Mouse (Mus musculus): Measurements from ENCODE around the gene Vmn1r4. TPM values are rescaled to one million over a fixed set of nuclear protein-coding genes. Genes with fewer than 3 reads are reported as not detected.
A peak's percentile ranks its signal among the peaks of the same experiment; 100 is the strongest.

Gene Vmn1r4
- polyA plus RNA-seq, 1 experiment from 2014 or later = 0.10 TPM

DNA sequence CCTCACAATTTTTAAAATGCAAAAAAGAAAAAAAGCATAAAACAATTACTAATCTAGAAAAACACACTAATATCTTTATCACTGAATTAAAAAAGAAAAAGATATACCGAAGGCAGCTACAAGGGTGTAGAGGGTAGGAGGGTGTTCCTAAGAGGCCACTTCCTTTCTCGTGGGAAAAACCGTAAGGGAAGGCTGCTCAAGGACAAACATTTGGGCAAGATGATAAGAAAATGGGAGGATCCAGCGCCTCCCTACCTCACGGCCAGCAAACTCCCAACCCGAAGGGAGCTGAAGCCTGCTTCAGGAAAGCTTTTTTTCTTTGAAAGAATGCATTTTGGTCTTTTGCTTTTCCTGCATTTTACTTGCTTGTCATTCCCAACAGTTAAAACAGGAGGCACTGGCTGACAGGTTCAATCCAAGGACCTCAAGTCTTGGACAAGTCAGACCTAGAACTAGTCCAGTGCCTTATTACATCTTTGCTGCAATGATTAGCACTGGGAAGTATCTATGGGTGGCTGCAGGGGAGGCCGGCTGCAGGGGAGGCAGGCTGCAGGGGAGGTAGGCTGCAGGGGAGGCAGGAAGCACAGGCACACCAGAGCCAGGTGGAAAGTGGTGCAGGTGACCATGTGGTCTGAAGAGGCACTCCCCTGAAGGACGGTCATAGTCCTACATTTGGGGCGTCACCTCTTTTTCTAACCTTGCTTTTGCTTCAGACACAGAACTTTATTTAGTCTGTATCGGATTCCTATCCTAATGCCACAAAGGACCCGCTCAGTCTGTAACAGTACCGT, 6.0 kb upstream of the Vmn1r4 start:
- Histone ChIP-seq H3K27me3 (replicated peaks) (no peaks in the 10 kb centered on the region), H3K27ac (ENCODE audit: poor library complexity, severe bottlenecking) (peak overlapping the region; percentile 88), H3K9ac (0 out of 2 replicates have a peak overlapping the region, but pooled peaks have one; percentile 37), H3K4me2 (peak overlapping the region; percentile 55), H3K36me3 (peaks cover 5% of the 10 kb centered on the region; the same call in 1 of the 2 replicates), H3K4me3 (peak overlapping the region; percentile 13; the same call in 1 of the 2 replicates), H3K4me1 (replicated peaks) (peaks cover 50% of the 10 kb centered on the region), H3K9me3 (replicated peaks) (peaks cover 4% of the 10 kb centered on the region; the same call in 1 of the 2 replicates)
- 33% methylated on average over 12 of the region's 12 CpGs for WGBS
- ATAC-seq (ENCODE audit: insufficient number of reproducible peaks, low FRiP score) = peak; percentile 63

DNA sequence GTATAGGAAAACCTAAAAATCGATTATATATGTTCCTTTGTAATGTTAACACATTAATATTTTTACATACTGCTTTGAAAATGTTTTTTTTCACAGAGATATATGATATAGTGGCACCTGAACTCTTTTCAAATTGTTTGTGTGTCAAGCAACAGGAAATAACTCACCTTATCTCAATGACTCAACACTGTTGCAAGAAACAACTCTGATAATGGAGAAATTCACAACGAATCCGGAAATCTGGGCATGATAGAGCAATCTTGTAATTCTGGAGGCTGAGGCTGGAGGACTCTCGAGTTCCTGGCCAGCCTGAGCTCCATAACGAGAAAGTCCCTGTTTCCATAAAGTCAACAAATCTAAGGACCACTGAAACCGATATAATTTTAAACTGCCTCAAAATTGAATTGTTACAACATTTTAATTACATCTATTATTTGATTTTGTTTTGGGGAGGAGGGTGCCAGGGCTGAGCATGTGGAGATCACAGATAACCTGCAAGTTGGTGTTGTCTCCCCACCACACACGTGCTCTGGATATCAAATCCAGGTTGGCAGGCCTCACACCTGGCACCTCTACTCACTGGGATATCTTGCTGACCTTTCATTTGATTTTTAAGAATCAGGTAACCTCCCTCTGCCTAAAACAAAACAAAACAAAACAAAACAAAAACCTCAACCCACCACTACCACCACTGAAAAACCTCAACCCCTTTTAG, 4.3 kb upstream of the Vmn1r4 start:
- Histone ChIP-seq H3K4me3 (0 out of 2 replicates have a peak overlapping the region, but pooled peaks have one; percentile 10), H3K27ac (ENCODE audit: poor library complexity, severe bottlenecking) (peak overlapping the region; percentile 65), H3K36me3 (peaks cover 3% of the 10 kb centered on the region; the same call in 1 of the 2 replicates), H3K4me2 (peak overlapping the region; percentile 53), H3K9ac (no peak overlapping the region), H3K4me1 (replicated peaks) (peaks cover 44% of the 10 kb centered on the region), H3K9me3 (replicated peaks) (peaks cover 2% of the 10 kb centered on the region; the same call in 1 of the 2 replicates), H3K27me3 (replicated peaks) (no peaks in the 10 kb centered on the region)
- 57% methylated on average over 7 of the region's 7 CpGs for WGBS
- no peak for ATAC-seq (ENCODE audit: insufficient number of reproducible peaks, low FRiP score)

DNA sequence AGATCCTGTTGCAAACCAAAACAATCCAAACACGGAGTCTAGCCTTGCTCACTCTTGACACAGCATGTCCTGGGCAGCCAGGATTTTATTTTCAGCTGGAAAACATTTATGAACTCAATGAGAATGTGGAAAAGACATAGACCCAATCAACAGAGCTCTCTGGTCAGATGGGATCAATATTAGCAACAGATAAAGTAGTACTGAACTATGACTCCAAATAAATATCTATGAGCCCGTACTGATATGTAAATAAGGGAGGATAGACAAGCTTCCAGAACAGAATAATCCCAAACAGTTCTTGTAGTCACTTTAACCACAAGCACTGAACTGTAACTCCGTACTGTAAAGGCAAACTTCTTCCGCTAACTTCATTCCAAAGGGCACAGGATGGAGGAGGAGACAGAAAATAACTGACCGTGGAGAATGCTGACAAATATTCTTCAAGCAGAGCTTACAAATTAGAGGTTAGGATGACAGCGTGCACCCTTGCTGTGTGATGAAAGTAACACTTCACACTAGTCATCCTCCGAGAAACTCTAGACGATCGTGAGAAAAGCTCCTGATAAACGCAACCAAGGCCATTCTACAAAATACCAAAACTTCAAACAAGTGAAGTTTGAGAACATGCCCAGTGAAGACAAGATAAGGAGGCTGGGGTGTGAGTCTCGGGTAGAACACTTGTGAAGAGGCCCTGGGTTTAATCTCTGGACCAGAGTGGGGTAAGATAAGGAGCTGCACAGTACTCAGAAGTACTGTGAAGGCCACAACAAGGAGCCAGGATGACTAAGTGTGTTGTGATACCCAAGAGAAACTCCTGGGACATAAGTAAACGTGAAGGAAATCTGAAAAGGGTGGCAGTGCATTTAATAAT, 3.4 kb upstream of the Vmn1r4 start:
- peak; percentile 55; the same call in 1 of the 2 replicates for ATAC-seq (ENCODE audit: insufficient number of reproducible peaks, low FRiP score)
- peak overlapping the region; percentile 53 for H3K4me2 ChIP-seq
- 14% methylated on average over 12 of the region's 12 CpGs for WGBS
- H3K27me3 ChIP-seq (replicated peaks) = no peaks in the 10 kb centered on the region
- peak overlapping the region; percentile 31; the same call in 1 of the 2 replicates for H3K9ac ChIP-seq
- no peaks in the 10 kb centered on the region for H3K9me3 ChIP-seq (replicated peaks)
- H3K4me1 ChIP-seq (replicated peaks) = peaks cover 44% of the 10 kb centered on the region
- no peaks in the 10 kb centered on the region for H3K36me3 ChIP-seq
- peak overlapping the region; percentile 65 for H3K27ac ChIP-seq (ENCODE audit: poor library complexity, severe bottlenecking)
- H3K4me3 ChIP-seq = peak overlapping the region; percentile 20

DNA sequence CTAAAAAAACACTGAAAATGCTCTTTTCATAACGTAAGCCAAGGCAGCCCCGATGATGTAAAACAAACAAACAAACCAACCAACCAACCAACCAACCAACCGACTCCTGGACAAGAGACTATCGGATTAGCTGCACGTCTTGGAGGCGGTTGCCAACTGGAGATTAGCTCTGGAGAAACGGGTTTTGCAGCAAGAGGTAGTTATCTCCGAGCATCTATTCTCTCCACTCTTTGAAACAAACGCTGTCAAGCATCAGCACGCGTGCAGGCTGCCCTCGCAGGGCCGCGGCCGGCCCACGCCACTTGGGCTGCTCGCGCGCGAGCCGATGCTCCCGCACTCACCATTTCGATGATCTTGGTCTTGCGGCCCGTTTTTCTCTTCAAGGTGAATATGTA, 487 bp upstream of the Vmn1r4 start:
- ATAC-seq (ENCODE audit: insufficient number of reproducible peaks, low FRiP score) = peak; percentile 27
- Histone ChIP-seq H3K4me2 (peak overlapping the region; percentile 69), H3K9me3 (replicated peaks) (no peaks in the 10 kb centered on the region), H3K27me3 (replicated peaks) (no peaks in the 10 kb centered on the region), H3K4me1 (replicated peaks) (peaks cover 24% of the 10 kb centered on the region), H3K9ac (peak overlapping the region; percentile 92), H3K27ac (ENCODE audit: poor library complexity, severe bottlenecking) (peak overlapping the region; percentile 77), H3K36me3 (no peaks in the 10 kb centered on the region), H3K4me3 (peak overlapping the region; percentile 97)
- 0% methylated on average over 25 of the region's 25 CpGs for WGBS

DNA sequence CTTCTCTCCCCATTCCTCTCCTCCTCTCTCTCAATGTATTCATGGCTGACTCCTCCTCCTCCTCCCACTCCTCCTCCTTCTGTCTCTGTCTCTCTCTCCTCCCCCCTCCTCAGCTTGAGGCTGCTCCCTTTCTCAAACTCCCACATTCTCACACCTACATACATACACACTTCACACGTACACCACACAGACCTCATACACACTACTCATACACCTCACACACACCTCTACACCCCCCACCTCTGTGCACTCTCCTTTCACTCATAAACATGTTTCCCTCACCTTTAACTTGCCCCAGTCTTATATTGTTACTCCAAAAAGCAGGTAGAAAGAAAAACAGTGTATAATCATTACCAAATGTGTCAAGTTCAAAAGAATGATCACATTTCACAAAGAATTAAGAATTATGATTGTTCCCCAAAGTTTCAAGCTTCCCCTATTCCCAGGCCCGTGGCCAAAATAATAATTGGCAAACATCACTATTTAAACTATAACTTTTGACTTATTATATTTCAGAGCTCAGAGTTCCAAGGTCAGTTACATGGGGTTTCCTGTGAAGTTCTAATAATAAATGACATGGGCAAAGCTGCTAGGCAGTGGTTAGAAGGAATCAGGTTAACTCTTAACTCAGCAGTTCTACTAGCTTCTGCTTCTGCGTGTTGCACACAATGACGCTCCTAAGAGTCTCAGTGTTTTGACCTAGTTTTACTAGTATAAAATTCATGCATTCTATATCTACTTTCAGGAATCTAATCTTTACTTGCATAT, 8.0 kb downstream of the Vmn1r4 start:
- no peak overlapping the region for H3K4me3 ChIP-seq
- no peaks in the 10 kb centered on the region for H3K9me3 ChIP-seq (replicated peaks)
- no peak overlapping the region for H3K9ac ChIP-seq
- H3K27me3 ChIP-seq (replicated peaks) = peaks cover 3% of the 10 kb centered on the region; the same call in 1 of the 2 replicates
- H3K4me1 ChIP-seq (replicated peaks) = no peaks in the 10 kb centered on the region
- no peak overlapping the region for H3K4me2 ChIP-seq
- 65% methylated on average over 4 of the region's 4 CpGs for WGBS
- no peaks in the 10 kb centered on the region for H3K36me3 ChIP-seq
- no peak for ATAC-seq (ENCODE audit: insufficient number of reproducible peaks, low FRiP score)
- no peak overlapping the region for H3K27ac ChIP-seq (ENCODE audit: poor library complexity, severe bottlenecking)

DNA sequence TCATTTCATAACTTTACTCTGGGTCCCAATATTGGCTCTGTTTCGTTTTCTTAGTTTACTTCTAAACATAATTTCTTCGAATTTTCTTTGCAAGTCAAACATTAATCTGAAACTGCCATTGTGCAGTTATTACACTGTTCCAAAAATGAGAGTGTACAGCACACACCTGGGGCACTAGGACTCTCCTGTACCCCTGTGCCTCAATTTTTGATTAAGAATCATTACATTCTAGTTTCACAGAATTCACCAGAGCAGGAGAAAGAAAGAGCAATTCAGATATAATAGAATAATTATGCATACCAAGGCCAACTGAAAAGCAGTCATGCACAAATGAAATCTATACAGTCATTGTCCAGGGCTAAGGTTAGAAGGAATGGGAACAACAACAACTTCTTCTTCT, 8.6 kb downstream of the Vmn1r4 start:
- Histone ChIP-seq H3K27me3 (replicated peaks) (peaks cover 3% of the 10 kb centered on the region; the same call in 1 of the 2 replicates), H3K36me3 (no peaks in the 10 kb centered on the region), H3K4me2 (no peak overlapping the region), H3K27ac (ENCODE audit: poor library complexity, severe bottlenecking) (no peak overlapping the region), H3K4me3 (no peak overlapping the region), H3K9ac (no peak overlapping the region), H3K9me3 (replicated peaks) (no peaks in the 10 kb centered on the region), H3K4me1 (replicated peaks) (no peaks in the 10 kb centered on the region)
- no peak for ATAC-seq (ENCODE audit: insufficient number of reproducible peaks, low FRiP score)
- 61% methylated on average over 2 of the region's 2 CpGs for WGBS

DNA sequence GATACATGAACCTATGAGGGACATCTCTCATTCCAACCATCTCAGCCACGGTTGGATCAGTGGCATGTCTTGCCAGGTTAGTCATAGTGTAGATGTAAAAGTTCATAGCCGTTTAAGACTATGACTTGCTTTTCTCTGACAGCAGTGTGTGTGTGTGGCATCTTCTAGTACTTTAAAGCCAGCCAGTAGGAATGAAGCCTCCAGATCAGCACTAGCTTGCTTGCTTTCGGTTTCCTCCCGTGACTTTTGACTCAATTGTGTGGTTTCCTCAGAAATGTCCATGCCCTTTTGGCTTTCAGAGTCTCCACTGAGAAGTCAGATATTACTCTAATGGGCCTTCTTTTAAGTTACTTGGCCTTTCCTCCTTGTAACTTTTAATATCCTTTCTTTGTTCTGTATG, 10.6 kb downstream of the Vmn1r4 start:
- no peaks in the 10 kb centered on the region for H3K9me3 ChIP-seq (replicated peaks)
- WGBS = 78% methylated on average over 4 of the region's 4 CpGs
- no peak for ATAC-seq (ENCODE audit: insufficient number of reproducible peaks, low FRiP score)
- no peak overlapping the region for H3K4me3 ChIP-seq
- no peak overlapping the region for H3K27ac ChIP-seq (ENCODE audit: poor library complexity, severe bottlenecking)
- no peaks in the 10 kb centered on the region for H3K36me3 ChIP-seq
- H3K9ac ChIP-seq = no peak overlapping the region
- H3K27me3 ChIP-seq (replicated peaks) = peaks cover 3% of the 10 kb centered on the region; the same call in 1 of the 2 replicates
- no peak overlapping the region for H3K4me2 ChIP-seq
- H3K4me1 ChIP-seq (replicated peaks) = no peaks in the 10 kb centered on the region

DNA sequence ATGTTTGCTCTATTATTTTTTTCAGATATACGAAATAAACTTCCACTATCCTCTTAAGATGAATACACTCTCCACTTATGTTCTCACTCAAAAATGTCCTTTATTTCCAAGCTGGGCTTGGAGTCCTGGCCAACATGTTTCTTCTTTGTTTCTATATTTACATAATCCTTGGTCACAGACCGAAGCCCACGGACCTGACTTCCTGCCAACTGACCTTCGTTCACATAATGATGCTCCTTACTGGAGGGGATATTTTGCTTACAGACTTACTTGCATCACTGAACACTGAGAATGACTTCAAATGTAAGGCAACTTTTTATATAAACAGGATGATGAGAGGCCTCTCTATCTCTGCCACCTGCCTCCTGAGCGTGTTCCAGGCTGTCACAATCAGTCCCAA, 32.6 kb downstream of the Vmn1r4 start:
- Histone ChIP-seq H3K4me1 (replicated peaks) (no peaks in the 10 kb centered on the region), H3K9me3 (replicated peaks) (no peaks in the 10 kb centered on the region), H3K27me3 (replicated peaks) (no peaks in the 10 kb centered on the region), H3K4me3 (no peak overlapping the region), H3K27ac (ENCODE audit: poor library complexity, severe bottlenecking) (no peak overlapping the region), H3K9ac (no peak overlapping the region), H3K36me3 (no peaks in the 10 kb centered on the region), H3K4me2 (no peak overlapping the region)
- 68% methylated on average over 5 of the region's 5 CpGs for WGBS
- no peak for ATAC-seq (ENCODE audit: insufficient number of reproducible peaks, low FRiP score)

DNA sequence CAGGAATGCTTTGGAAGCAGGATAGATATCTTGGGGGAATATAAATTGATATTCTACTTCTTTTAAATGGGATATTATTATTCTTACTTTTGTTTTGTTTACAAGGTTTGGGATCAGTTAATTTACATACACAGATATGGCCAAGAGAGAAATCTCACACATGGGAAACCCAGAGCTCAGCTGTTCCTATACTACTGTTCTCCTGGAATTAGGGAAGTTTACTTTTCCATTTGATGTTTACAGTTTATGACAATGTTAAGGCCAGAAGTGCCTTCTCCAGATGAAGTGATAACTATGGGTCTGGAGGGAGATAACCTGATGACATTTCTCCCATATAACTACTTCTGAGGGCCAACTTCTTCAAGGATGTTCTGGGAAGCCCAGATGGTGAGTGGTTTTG, 46.2 kb downstream of the Vmn1r4 start, which contains the start of gene Vmn1r5:
TSS of gene Vmn1r5 (plus strand) at position 301 of the 400 bp plus-strand sequence.
- Histone ChIP-seq H3K4me3 (no peak within 1 kb of the TSS), H3K9me3 (replicated peaks) (no peaks in the 10 kb centered on the region), H3K36me3 (no peaks in the 10 kb centered on the region), H3K9ac (no peak within 1 kb of the TSS), H3K27ac (ENCODE audit: poor library complexity, severe bottlenecking) (no peak within 1 kb of the TSS), H3K27me3 (replicated peaks) (no peaks in the 10 kb centered on the region), H3K4me1 (replicated peaks) (no peaks in the 10 kb centered on the region), H3K4me2 (no peak within 1 kb of the TSS)
- no peak for ATAC-seq (ENCODE audit: insufficient number of reproducible peaks, low FRiP score)

DNA sequence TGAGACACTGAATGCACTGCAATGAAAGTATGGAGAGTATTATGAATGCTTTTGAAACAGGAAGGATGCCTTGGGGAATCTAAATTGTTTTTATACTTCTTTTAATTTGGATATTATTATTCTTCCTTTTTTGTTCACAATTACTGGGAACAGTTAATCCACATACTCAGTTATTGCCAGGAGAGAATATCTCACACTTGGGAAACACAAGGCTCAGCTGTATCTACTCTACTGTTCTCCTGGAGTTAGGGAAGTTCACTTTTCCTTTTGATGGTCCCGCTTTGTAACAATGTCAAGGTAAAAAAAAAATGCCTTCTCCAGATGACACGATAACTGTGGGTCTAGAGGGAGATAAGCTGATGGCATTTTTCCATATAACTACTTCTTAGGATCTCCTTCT, 73.1 kb downstream of the Vmn1r4 start, which contains the start of gene Vmn1r6:
TSS of gene Vmn1r6 (plus strand) at position 301 of the 400 bp plus-strand sequence.
- 69% methylated on average over 2 of the region's 2 CpGs for WGBS
- Histone ChIP-seq H3K9me3 (replicated peaks) (no peaks in the 10 kb centered on the region), H3K4me2 (no peak within 1 kb of the TSS), H3K27me3 (replicated peaks) (no peaks in the 10 kb centered on the region), H3K36me3 (no peaks in the 10 kb centered on the region), H3K9ac (no peak within 1 kb of the TSS), H3K27ac (ENCODE audit: poor library complexity, severe bottlenecking) (no peak within 1 kb of the TSS), H3K4me1 (replicated peaks) (no peaks in the 10 kb centered on the region), H3K4me3 (no peak within 1 kb of the TSS)
- ATAC-seq (ENCODE audit: insufficient number of reproducible peaks, low FRiP score) = no peak

Measured in heart, embryonic 12.5 days (tissue).